Mouse (Mus musculus) ES-Bruce4 (cell line): ENCODE data around the gene Tiam1. TPM values are rescaled to one million over a fixed set of nuclear protein-coding genes. Genes with fewer than 3 reads are reported as not detected.

Experiments used
- H3K27ac ChIP-seq: 2 replicates; pipeline ENCODE4 v1.5.1; 2012; ENCODE audit warnings: low read length, inconsistent platforms; ENCODE audit not compliant: insufficient read depth
- H3K27me3 ChIP-seq: 2 replicates; pipeline ENCODE4 v1.6.1; 2012; ENCODE audit warnings: mild to moderate bottlenecking, low read length, inconsistent platforms; ENCODE audit not compliant: control insufficient read depth, poor library complexity, insufficient read depth, severe bottlenecking
- H3K36me3 ChIP-seq: 2 replicates; pipeline ENCODE4 v1.6.1; 2012; ENCODE audit warnings: inconsistent platforms, mild to moderate bottlenecking, low read length, moderate library complexity; ENCODE audit not compliant: control insufficient read depth, poor library complexity, insufficient read depth, severe bottlenecking
- H3K4me1 ChIP-seq: one replicate; pipeline ENCODE4 v1.8.1; 2011; ENCODE audit warnings: low read length; ENCODE audit not compliant: control insufficient read depth, insufficient read depth
- H3K4me3 ChIP-seq: 2 replicates; pipeline ENCODE4 v1.5.1; 2011; ENCODE audit warnings: low read depth, mild to moderate bottlenecking, low read length
- H3K9ac ChIP-seq: 2 replicates; pipeline ENCODE4 v1.6.1; 2012; ENCODE audit warnings: low read depth, mild to moderate bottlenecking, inconsistent platforms; ENCODE audit not compliant: poor library complexity, severe bottlenecking
- H3K9me3 ChIP-seq: replicated peaks from 2 replicates; pipeline ENCODE4 v1.6.1; 2012; ENCODE audit warnings: mild to moderate bottlenecking, low read length, inconsistent platforms; ENCODE audit not compliant: control insufficient read depth, poor library complexity, insufficient read depth, severe bottlenecking
- CTCF ChIP-seq: IDR thresholded peaks from one replicate; pipeline ENCODE4 v1.8.1; 2011; ENCODE audit warnings: low read depth, low read length
- EP300 ChIP-seq: IDR thresholded peaks from 2 replicates; pipeline ENCODE4 v1.6.1; 2011; ENCODE audit warnings: low read depth, low read length; ENCODE audit not compliant: insufficient read depth
- POLR2A ChIP-seq: IDR thresholded peaks from one replicate; pipeline ENCODE4 v1.8.1; 2011; ENCODE audit warnings: low read length; ENCODE audit not compliant: insufficient read depth
- polyA plus RNA-seq: library from polyadenylated mRNA; stranded (reverse); fragments of >200 nt; gene quantifications from 2 replicates; pipeline ENCODE4 v1.2.4, GENCODE M21; 2011; ENCODE audit warnings: low read depth; ENCODE audit not compliant: missing spikeins, insufficient read depth, insufficient read length

Tiam1 gene
- polyA plus RNA-seq, 1 experiment, result 24.4 TPM

DNA sequence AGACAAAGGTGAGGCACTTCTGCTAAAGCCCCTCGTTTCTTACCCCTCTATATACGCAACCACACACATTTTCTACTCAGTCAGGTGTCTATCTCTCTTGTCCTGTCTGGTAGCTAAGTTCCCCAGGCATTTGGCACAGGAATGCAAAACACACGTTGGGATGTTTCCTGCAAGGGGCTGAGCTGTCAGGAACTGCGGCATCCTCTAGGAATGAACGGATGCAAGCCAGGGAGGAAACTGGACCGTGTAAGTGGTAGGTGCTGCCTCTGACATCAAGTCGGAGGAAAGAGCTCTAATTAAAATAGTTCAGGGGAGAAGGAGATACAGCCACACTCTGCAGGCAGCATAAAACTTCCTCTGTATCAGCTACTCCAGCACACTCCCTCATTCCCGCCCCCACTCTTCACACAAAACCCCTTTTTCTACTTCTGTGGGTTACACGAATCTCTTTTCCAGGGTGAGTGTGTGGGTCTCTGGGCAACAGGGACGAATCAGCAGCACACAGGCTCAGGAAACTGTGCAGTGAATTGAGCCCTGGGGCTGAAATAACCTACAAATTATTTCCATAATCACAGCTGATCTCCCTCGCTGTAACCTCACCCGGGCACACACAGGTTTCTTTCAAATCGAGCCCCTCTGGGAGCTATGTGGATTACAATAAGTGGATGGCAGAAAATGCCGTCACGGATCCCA lies 269.4 kb downstream of the Tiam1 start:
- Histone ChIP-seq H3K27me3 (no peaks in the 10 kb centered on the region), H3K9ac (no peak overlapping the region), H3K4me1 (no peaks in the 10 kb centered on the region), H3K36me3 (no peaks in the 10 kb centered on the region), H3K9me3 (no peaks in the 10 kb centered on the region), H3K4me3 (no peak overlapping the region), H3K27ac (no peak overlapping the region)
- TF ChIP-seq POLR2A (no peak), EP300 (no peak), CTCF (no peak)

DNA sequence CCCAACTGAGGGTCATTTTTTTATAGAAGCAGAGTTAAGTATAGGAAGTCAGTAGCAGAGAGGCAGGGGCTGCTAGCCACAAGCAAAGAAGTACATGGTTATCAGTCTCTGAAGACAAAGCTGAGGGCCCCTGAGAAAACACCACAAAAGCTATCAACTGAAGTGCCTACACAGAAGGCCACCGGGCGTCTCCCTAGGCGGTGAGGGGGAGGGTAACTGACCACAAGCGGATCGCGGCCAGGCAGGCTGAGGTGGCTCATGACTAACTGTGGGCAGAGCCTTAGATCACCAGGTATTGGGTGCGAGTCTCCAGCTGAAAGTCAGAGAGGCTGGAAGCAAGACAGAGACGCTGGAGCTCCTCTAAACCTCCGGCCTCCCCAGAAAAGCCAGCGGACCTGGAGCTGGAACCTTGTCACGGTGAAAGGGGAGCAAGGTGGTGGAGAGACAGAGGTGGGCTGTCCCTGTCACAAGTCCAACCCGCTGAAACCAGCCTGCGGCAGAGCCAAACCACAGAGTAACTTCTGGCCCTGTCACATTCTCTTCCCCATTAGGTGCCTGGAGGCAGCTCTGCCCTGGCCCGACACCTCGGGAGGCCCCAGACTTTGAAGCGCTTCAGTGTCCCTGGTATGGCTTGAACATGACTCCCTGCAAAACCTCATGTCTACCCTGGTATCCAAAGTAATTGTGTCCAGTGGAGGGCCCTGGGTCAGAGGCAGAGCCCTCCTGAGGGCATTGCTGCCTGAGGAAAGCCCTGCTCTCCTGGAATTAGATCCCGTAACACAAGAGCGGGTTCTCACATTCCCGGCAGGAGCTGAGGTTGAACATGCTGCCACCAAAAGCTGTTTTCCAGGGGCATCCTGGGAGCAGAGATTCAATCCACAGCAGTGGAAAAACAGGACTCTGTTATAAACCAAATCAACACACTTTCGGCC lies 271.3 kb downstream of the Tiam1 start:
- Histone ChIP-seq H3K4me3 (no peak overlapping the region), H3K4me1 (no peaks in the 10 kb centered on the region), H3K9ac (no peak overlapping the region), H3K27ac (no peak overlapping the region), H3K36me3 (no peaks in the 10 kb centered on the region), H3K27me3 (no peaks in the 10 kb centered on the region), H3K9me3 (no peaks in the 10 kb centered on the region)
- TF ChIP-seq CTCF (no peak), POLR2A (no peak), EP300 (no peak)

DNA sequence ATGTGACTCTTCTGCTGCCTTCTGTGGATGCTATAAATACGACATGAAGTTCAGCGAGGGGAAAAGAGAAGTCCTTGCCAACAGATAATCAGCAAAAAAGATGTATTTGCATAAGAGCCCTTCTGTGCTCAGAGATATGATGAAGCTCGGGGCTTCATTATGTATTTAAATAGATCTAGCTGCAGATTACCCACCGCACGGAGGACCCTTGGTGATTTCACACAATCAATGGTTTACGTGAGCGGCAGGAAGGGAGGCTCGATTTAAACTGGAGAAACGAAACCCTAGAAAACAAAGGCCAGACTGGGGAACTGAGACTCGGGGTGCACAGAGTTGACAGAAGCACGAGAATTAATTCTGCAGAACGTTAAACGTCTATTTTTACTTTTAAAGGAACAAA lies 272.2 kb downstream of the Tiam1 start:
- Histone ChIP-seq H3K27me3 (no peaks in the 10 kb centered on the region), H3K27ac (no peak overlapping the region), H3K9ac (no peak overlapping the region), H3K4me1 (no peaks in the 10 kb centered on the region), H3K4me3 (no peak overlapping the region), H3K9me3 (no peaks in the 10 kb centered on the region), H3K36me3 (no peaks in the 10 kb centered on the region)
- TF ChIP-seq POLR2A (no peak), EP300 (no peak), CTCF (no peak)

DNA sequence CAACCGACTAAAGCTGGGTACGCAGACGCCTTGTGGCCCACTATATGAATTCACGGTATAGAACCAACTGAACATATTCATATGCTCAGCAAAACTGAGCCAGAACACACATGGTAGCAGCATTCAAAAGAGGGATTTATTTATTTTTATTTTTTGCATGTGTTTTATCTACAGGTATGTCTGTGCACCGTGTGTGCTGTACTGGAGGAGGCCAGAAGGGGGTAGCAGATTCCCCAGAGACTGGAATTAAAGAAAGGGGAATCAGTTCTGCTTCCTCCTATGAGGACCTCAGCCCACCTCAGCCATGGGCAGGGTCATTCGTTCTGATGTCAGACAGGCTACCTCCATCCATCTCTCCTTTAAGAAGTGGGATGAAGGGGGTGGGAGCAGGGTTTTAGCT lies 273.5 kb downstream of the Tiam1 start:
- no peaks in the 10 kb centered on the region for H3K36me3 ChIP-seq
- H3K9ac ChIP-seq, result no peak overlapping the region
- no peaks in the 10 kb centered on the region for H3K27me3 ChIP-seq
- H3K4me3 ChIP-seq, result no peak overlapping the region
- no peak for TF ChIP-seq EP300
- no peak for TF ChIP-seq POLR2A
- TF ChIP-seq CTCF, result no peak
- no peak overlapping the region for H3K27ac ChIP-seq
- H3K4me1 ChIP-seq, result no peaks in the 10 kb centered on the region
- H3K9me3 ChIP-seq, result no peaks in the 10 kb centered on the region

DNA sequence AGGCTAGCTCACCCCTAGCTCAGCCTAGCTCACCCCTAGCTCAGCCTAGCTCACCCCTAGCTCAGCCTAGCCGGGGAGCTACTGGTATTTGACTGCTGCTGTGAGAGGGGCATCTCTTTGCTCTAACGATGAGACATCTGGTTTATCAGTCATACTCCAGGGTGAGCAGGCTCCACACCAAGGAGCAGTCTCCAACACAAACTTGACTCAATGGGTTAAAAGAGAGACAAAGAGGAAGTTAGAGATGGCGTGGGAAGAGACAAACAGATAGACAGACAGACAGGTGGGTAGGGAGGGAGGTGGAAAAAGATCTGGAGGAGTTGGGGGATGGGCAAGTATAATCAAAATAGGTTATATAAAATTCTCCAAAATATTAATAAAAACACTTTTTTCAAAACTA lies 275.1 kb downstream of the Tiam1 start:
- H3K27me3 ChIP-seq, result no peaks in the 10 kb centered on the region
- no peaks in the 10 kb centered on the region for H3K36me3 ChIP-seq
- TF ChIP-seq EP300 (no peak), CTCF (no peak), POLR2A (no peak)
- H3K4me3 ChIP-seq, result no peak overlapping the region
- H3K4me1 ChIP-seq, result no peaks in the 10 kb centered on the region
- H3K9me3 ChIP-seq, result no peaks in the 10 kb centered on the region
- H3K27ac ChIP-seq, result no peak overlapping the region
- no peak overlapping the region for H3K9ac ChIP-seq

DNA sequence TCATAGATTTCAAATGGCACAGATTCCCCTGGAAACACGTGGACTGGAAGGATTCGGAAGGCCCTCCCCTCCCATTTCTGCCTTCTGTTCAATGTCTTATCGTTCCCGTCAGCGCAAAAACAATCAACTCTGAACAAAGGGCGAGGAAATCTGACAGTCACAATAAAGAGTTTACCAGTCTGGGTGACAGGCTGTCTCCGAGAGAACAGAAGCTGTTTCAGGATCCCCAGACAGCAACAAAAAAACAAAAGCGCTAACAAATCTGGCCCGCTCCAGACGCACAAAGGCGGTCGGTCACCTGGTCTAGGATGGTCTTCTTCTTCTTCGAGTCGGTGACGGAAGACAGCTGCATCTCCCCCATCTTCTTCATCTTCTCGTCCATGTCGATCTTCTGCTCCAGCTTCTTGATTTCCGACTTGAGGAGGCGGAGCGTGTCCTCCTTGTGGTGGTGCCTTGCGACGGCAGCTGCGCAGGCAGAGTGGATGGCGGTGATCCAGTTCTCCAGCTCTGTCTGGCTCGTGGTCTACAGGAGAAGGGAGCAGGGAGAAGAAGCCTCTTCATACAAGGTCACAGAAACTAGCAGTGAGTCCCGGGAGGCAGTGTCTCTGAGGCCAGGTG lies 276.2 kb downstream of the Tiam1 start:
- no peaks in the 10 kb centered on the region for H3K36me3 ChIP-seq
- no peaks in the 10 kb centered on the region for H3K9me3 ChIP-seq
- H3K27me3 ChIP-seq, result no peaks in the 10 kb centered on the region
- H3K27ac ChIP-seq, result no peak overlapping the region
- peaks cover 2% of the 10 kb centered on the region for H3K4me1 ChIP-seq
- TF ChIP-seq EP300, result no peak
- TF ChIP-seq CTCF, result no peak
- no peak for TF ChIP-seq POLR2A
- no peak overlapping the region for H3K4me3 ChIP-seq
- H3K9ac ChIP-seq, result no peak overlapping the region
